Comparison of ENCODE assay signal across 8 mouse cellular contexts in genomic region chr14:47650338-47650720, GRCm38 (mm10). TPM values are rescaled to one million over a fixed set of nuclear protein-coding genes. Genes with fewer than 3 reads are reported as not detected.
DNase-seq lines count a peak whose midpoint lies in the region; ATAC-seq and TF ChIP-seq lines count a peak whose summit lies in the region.

No protein-coding gene starts in this region.

- peak overlapping the region; percentile 96 for H3K4me3 ChIP-seq in heart, embryonic 15.5 days
- H3K4me3 ChIP-seq in G1E (ENCODE audit: low read depth, low read length) = peak overlapping the region; percentile 91
- H3K4me3 ChIP-seq in forebrain, postnatal 0 days (ENCODE audit: low read depth, low read length) = peak overlapping the region; percentile 94
- H3K4me3 ChIP-seq in midbrain, embryonic 10.5 days = peak overlapping the region; percentile 91

- peaks cover 30% of the 10 kb centered on the region for H3K4me1 ChIP-seq in heart, embryonic 15.5 days (replicated peaks)
- H3K4me1 ChIP-seq in G1E (ENCODE audit: insufficient read depth, low read depth, low read length) = peaks cover 45% of the 10 kb centered on the region
- no peaks in the 10 kb centered on the region for H3K4me1 ChIP-seq in forebrain, postnatal 0 days (ENCODE audit: insufficient read depth)
- H3K4me1 ChIP-seq in midbrain, embryonic 10.5 days = peaks cover 28% of the 10 kb centered on the region

- intact Hi-C loops in heart, postnatal 25 days (cut with DNase I) = no loop called here

- peak overlapping the region; percentile 97 for H3K9ac ChIP-seq in heart, embryonic 15.5 days
- H3K9ac ChIP-seq in forebrain, postnatal 0 days = peak overlapping the region; percentile 98; the same call in 1 of the 2 replicates

- WGBS in heart, embryonic 15.5 days = 16% methylated on average over 6 of the region's 6 CpGs
- 13% methylated on average over 6 of the region's 6 CpGs for WGBS in forebrain, postnatal 0 days
- WGBS in midbrain, embryonic 10.5 days = 27% methylated on average over 6 of the region's 6 CpGs

- peak overlapping the region; percentile 99 for H3K27ac ChIP-seq in heart, embryonic 15.5 days
- no peak overlapping the region for H3K27ac ChIP-seq in forebrain, postnatal 0 days (ENCODE audit: low read depth, low read length)
- H3K27ac ChIP-seq in midbrain, embryonic 10.5 days (replicated peaks) = peak overlapping the region; percentile 98

- no peak for DNase-seq in heart, postnatal 25 days (ENCODE audit: low spot score)
- DNase-seq in G1E (ENCODE audit: low spot score) (no peak), adipocyte (ENCODE audit: low spot score) (no peak)
- DNase-seq in forebrain, postnatal 0 days = no peak
- no peak for DNase-seq in midbrain, embryonic 10.5 days (ENCODE audit: low spot score)
- no peak for DNase-seq in frontal cortex, adult 2 months (ENCODE audit: extremely low spot score in 1 of 2, low spot score in 1 of 2)
- DNase-seq in urinary bladder, postnatal 10 days (ENCODE audit: low spot score) = no peak

- ATAC-seq in heart, embryonic 15.5 days (replicated peaks; ENCODE audit: insufficient number of reproducible peaks, insufficient read depth, low FRiP score, low read depth) = no peak
- no peak for ATAC-seq in G1E (ENCODE audit: extremely low read depth, insufficient number of reproducible peaks, low FRiP score, poor library complexity, severe bottlenecking)
- no peak for ATAC-seq in forebrain, postnatal 0 days

- no peak for TF ChIP-seq CTCF in G1E (IDR thresholded peaks at IDR 0.05; ENCODE audit: low read depth, low read length)
- no peak for TF ChIP-seq CTCF in forebrain, postnatal 0 days (IDR thresholded peaks at IDR 0.05; ENCODE audit: low read depth)

- peak overlapping the region; percentile 70 for H3K4me2 ChIP-seq in heart, embryonic 15.5 days
- H3K4me2 ChIP-seq in forebrain, postnatal 0 days (ENCODE audit: low read depth) = peak overlapping the region; percentile 78

- no peaks in the 10 kb centered on the region for H3K36me3 ChIP-seq in heart, embryonic 15.5 days
- H3K36me3 ChIP-seq in G1E (replicated peaks) = peaks cover 17% of the 10 kb centered on the region
- no peaks in the 10 kb centered on the region for H3K36me3 ChIP-seq in forebrain, postnatal 0 days (ENCODE audit: insufficient read depth)
- H3K36me3 ChIP-seq in midbrain, embryonic 10.5 days = peaks cover 15% of the 10 kb centered on the region

- no peaks in the 10 kb centered on the region for H3K9me3 ChIP-seq in heart, embryonic 15.5 days (replicated peaks)
- H3K9me3 ChIP-seq in G1E (replicated peaks) = no peaks in the 10 kb centered on the region
- no peaks in the 10 kb centered on the region for H3K9me3 ChIP-seq in forebrain, postnatal 0 days (ENCODE audit: low read length)
- no peaks in the 10 kb centered on the region for H3K9me3 ChIP-seq in midbrain, embryonic 10.5 days (replicated peaks)

- H3K27me3 ChIP-seq in heart, embryonic 15.5 days = no peaks in the 10 kb centered on the region
- no peaks in the 10 kb centered on the region for H3K27me3 ChIP-seq in G1E (ENCODE audit: insufficient read depth, low read length)
- no peaks in the 10 kb centered on the region; the same call in 1 of the 2 replicates for H3K27me3 ChIP-seq in forebrain, postnatal 0 days (ENCODE audit: insufficient read depth, low read length)
- H3K27me3 ChIP-seq in midbrain, embryonic 10.5 days (ENCODE audit: low read depth, poor library complexity, severe bottlenecking) = 0 out of 2 replicates have a peak, but pooled peaks cover 7% of the 10 kb centered on the region

RNA-seq across cellular contexts. Expression of gene Ktn1, which starts 2.1 kb away (rescaled TPM):
- polyA plus RNA-seq in heart, embryonic 15.5 days (2015; fragmentation: Nextera tagmentation; extraction: Ambion mirVana) = 55.8 and 82.7 TPM in 2 replicates
- total RNA-seq in heart, postnatal 25 days (2021) = 100 to 1,000 TPM; 187 to 193 TPM
- 471 and 478 TPM in 2 replicates for total RNA-seq in G1E (2014; fragmentation: Nextera tagmentation)
- 153 and 206 TPM in 2 replicates for total RNA-seq in G1E (2017)
- polyA plus RNA-seq in G1E (2012) = 10.4 and 18.6 TPM in 2 replicates
- total RNA-seq in forebrain, postnatal 0 days (2014; rRNA removed) = 67.6 and 79.9 TPM in 2 replicates
- 44.0 and 55.3 TPM in 2 replicates for polyA plus RNA-seq in forebrain, postnatal 0 days (2015; fragmentation: Nextera tagmentation; extraction: Ambion mirVana)
- 67.1 and 72.3 TPM in 2 replicates for polyA plus RNA-seq in midbrain, embryonic 10.5 days (2016; fragmentation: Nextera tagmentation; extraction: Ambion mirVana)
- 52.6 and 61.2 TPM in 2 replicates for polyA plus RNA-seq in frontal cortex, adult 2 months (2012; rRNA removed)
